Mouse (Mus musculus) CH12.LX (cell line): ENCODE measurements around the gene Pls3. TPM values are rescaled to one million over a fixed set of nuclear protein-coding genes. Genes with fewer than 3 reads are reported as not detected.
A peak's percentile ranks its signal among the peaks of the same experiment; 100 is the strongest.
"Not testable (repeated sequence)": the region's sequence is repeated elsewhere in the genome, so short reads cannot be mapped to it uniquely, and the experiment has no call there.

ENCODE experiments used
- DNase-seq: peaks from one replicate; pipeline ENCODE4 v3.0.0-alpha.2; 2013; ENCODE audit errors: extremely low read depth
- H3K27ac ChIP-seq: 2 replicates; pipeline ENCODE4 v1.5.1; 2012; ENCODE audit warnings: low read depth, mild to moderate bottlenecking, control low read depth, moderate library complexity; ENCODE audit not compliant: insufficient read depth
- H3K27me3 ChIP-seq: replicated peaks from 2 replicates; pipeline ENCODE3; 2012; ENCODE audit warnings: inconsistent platforms
- H3K36me3 ChIP-seq, 2 experiments: replicated peaks in 1 of 2; 2 replicates each; pipeline versions ENCODE3 to v1.6.1; 2012; ENCODE audit warnings: inconsistent platforms in 1 of 2, low read length in 1 of 2, mild to moderate bottlenecking in 1 of 2, mixed read lengths in 1 of 2, moderate library complexity in 1 of 2; ENCODE audit not compliant: control insufficient read depth in 1 of 2, insufficient read depth in 1 of 2
- H3K4me1 ChIP-seq, 2 experiments: 2 replicates each; pipeline ENCODE4 v1.6.1; 2012; ENCODE audit warnings: inconsistent platforms in 1 of 2, moderate library complexity in 1 of 2; ENCODE audit not compliant: insufficient read depth in 2 of 2, control insufficient read depth in 1 of 2
- H3K4me2 ChIP-seq: 2 replicates; pipeline ENCODE4 v1.6.1; 2012; ENCODE audit warnings: low read depth, mild to moderate bottlenecking, control low read depth; ENCODE audit not compliant: poor library complexity, insufficient read depth, severe bottlenecking
- H3K4me3 ChIP-seq, 3 experiments: fragments of 150-350 bp in 1 of 3; sonication (generic) in 1 of 3; replicated peaks in 1 of 3; 2 replicates each; pipeline versions ENCODE3 to v1.5.1; 2011 to 2012; ENCODE audit warnings: low read depth in 2 of 3, low read length in 2 of 3, mild to moderate bottlenecking in 2 of 3, moderate library complexity in 2 of 3, control low read depth in 1 of 3, improper control_type of control experiment in 1 of 3, inconsistent platforms in 1 of 3, mixed read lengths in 1 of 3; ENCODE audit not compliant: poor library complexity in 1 of 3
- H3K79me2 ChIP-seq: replicated peaks from 2 replicates; pipeline ENCODE4 v1.6.1; 2012; ENCODE audit warnings: mild to moderate bottlenecking, moderate library complexity; ENCODE audit not compliant: control insufficient read depth, poor library complexity, insufficient read depth, severe bottlenecking; ENCODE audit errors: extremely low read depth
- H3K9ac ChIP-seq: 2 replicates; pipeline ENCODE4 v1.6.1; 2012; ENCODE audit warnings: low read depth, mild to moderate bottlenecking, control low read depth, moderate library complexity; ENCODE audit not compliant: insufficient read depth
- H3K9me3 ChIP-seq: replicated peaks from 2 replicates; pipeline ENCODE3; 2012; ENCODE audit warnings: low read length, inconsistent platforms, mixed read lengths
- ZNF384 ChIP-seq: IDR thresholded peaks from 2 replicates; pipeline ENCODE4 v1.6.1; 2012; ENCODE audit warnings: low read depth, low read length, improper control_type of control experiment, inconsistent platforms
- dilution Hi-C: fragments of 300-500 bp; cut with MboI; formaldehyde crosslinking; loops from 2 replicates; pipeline ENCODE4 v1.14.3; 2020; ENCODE audit warnings: low sequenced_read_pairs; ENCODE audit not compliant: extremely low pct_unique_long_range_greater_than_20kb, extremely low pct_ligation_motif_present
- in situ Hi-C: fragments of 300-500 bp; cut with MboI; formaldehyde crosslinking; loops from 3 replicates; pipeline ENCODE4 v1.14.3; 2019; ENCODE audit warnings: low sequenced_read_pairs, low pct_ligation_motif_present, low pct_unique_long_range_greater_than_20kb, mixed read lengths
- polyA plus RNA-seq: library from polyadenylated mRNA; unstranded; fragments of >175 nt; gene quantifications from 2 replicates; pipeline ENCODE4 v1.2.1, GENCODE M21; 2012; ENCODE audit warnings: low read depth; ENCODE audit not compliant: insufficient read length
- total RNA-seq, 2 experiments: library from RNA; depleted of rRNA; stranded (reverse); fragments of 300-350 nt in 1 of 2; fragments of >200 nt in 1 of 2; gene quantifications; 2 replicates each; pipeline ENCODE4 v1.2.3; 2012 to 2014

The Pls3 gene
- total and polyA plus RNA-seq, 3 experiments: not detected

GRCm38 (mm10) chrX:75759036-75759435 is 115.9 kb downstream of the Pls3 start:
- H3K9ac ChIP-seq, H3K27ac ChIP-seq, H3K4me2 ChIP-seq, dilution Hi-C loops, DNase-seq, in situ Hi-C loops, H3K79me2 ChIP-seq, H3K4me1 ChIP-seq, H3K36me3 ChIP-seq, H3K4me3 ChIP-seq, H3K9me3 ChIP-seq, H3K27me3 ChIP-seq: not testable (repeated sequence)
- TF ChIP-seq ZNF384: 0 out of 2 replicates have a peak, but pooled peaks have one; percentile 44

- H3K36me3 ChIP-seq, H3K79me2 ChIP-seq, H3K27ac ChIP-seq, dilution Hi-C loops, H3K4me3 ChIP-seq, H3K27me3 ChIP-seq, DNase-seq, H3K4me1 ChIP-seq, H3K4me2 ChIP-seq, in situ Hi-C loops, H3K9ac ChIP-seq, H3K9me3 ChIP-seq: not testable (repeated sequence)
These were observed 117.0 kb downstream of the Pls3 start for GRCm38 (mm10) chrX:75757966-75758365.

GRCm38 (mm10) chrX:75754531-75754930 is 120.5 kb downstream of the Pls3 start:
- H3K79me2 ChIP-seq, dilution Hi-C loops: not testable (repeated sequence)

GRCm38 (mm10) chrX:75750126-75750725 is 124.8 kb downstream of the Pls3 start:
- dilution Hi-C loops, H3K4me2 ChIP-seq, H3K27me3 ChIP-seq, H3K27ac ChIP-seq, H3K9me3 ChIP-seq, DNase-seq, H3K9ac ChIP-seq, H3K79me2 ChIP-seq, H3K36me3 ChIP-seq, H3K4me1 ChIP-seq, in situ Hi-C loops, H3K4me3 ChIP-seq: not testable (repeated sequence)

More at GRCm38 (mm10) chrX:75754531-75754930, 120.5 kb downstream of the Pls3 start:
- H3K36me3 ChIP-seq, H3K9ac ChIP-seq, H3K4me2 ChIP-seq, H3K4me1 ChIP-seq, DNase-seq, H3K9me3 ChIP-seq, H3K4me3 ChIP-seq, in situ Hi-C loops, H3K27ac ChIP-seq, H3K27me3 ChIP-seq: not testable (repeated sequence)

- dilution Hi-C loops, H3K36me3 ChIP-seq, H3K9ac ChIP-seq, H3K79me2 ChIP-seq, H3K27ac ChIP-seq, H3K4me2 ChIP-seq, H3K27me3 ChIP-seq, H3K4me3 ChIP-seq, in situ Hi-C loops, H3K4me1 ChIP-seq, DNase-seq, H3K9me3 ChIP-seq: not testable (repeated sequence)
These were observed 125.7 kb downstream of the Pls3 start for GRCm38 (mm10) chrX:75749312-75749711.

- H3K4me2 ChIP-seq, H3K9me3 ChIP-seq, H3K4me1 ChIP-seq, H3K27ac ChIP-seq, in situ Hi-C loops, dilution Hi-C loops, H3K79me2 ChIP-seq, H3K4me3 ChIP-seq, DNase-seq, H3K9ac ChIP-seq, H3K27me3 ChIP-seq, H3K36me3 ChIP-seq: not testable (repeated sequence)
These were observed 130.5 kb downstream of the Pls3 start for GRCm38 (mm10) chrX:75744466-75744865.
